Mouse (Mus musculus) thymus, adult 2 months (tissue): Measurements from ENCODE around the gene Sfi1.
"Not testable (repeated sequence)": the region's sequence is repeated elsewhere in the genome, so short reads cannot be mapped to it uniquely, and the experiment has no call there.

Experiments
- CTCF ChIP-seq: fragments of 200-500 bp; IDR thresholded peaks from 2 replicates; pipeline ENCODE4 v1.5.1; 2012; ENCODE audit warnings: mild to moderate bottlenecking, control low read depth, low read length, moderate library complexity, borderline replicate concordance; ENCODE audit not compliant: control insufficient read depth, poor library complexity, insufficient read depth; ENCODE audit errors: extremely low read depth
- POLR2A ChIP-seq: fragments of 200-500 bp; IDR thresholded peaks from 2 replicates; pipeline ENCODE4 v1.6.1; 2012; ENCODE audit warnings: mild to moderate bottlenecking, low read length, control low read depth, moderate library complexity; ENCODE audit not compliant: control insufficient read depth, poor library complexity, insufficient read depth; ENCODE audit errors: extremely low read depth

DNA sequence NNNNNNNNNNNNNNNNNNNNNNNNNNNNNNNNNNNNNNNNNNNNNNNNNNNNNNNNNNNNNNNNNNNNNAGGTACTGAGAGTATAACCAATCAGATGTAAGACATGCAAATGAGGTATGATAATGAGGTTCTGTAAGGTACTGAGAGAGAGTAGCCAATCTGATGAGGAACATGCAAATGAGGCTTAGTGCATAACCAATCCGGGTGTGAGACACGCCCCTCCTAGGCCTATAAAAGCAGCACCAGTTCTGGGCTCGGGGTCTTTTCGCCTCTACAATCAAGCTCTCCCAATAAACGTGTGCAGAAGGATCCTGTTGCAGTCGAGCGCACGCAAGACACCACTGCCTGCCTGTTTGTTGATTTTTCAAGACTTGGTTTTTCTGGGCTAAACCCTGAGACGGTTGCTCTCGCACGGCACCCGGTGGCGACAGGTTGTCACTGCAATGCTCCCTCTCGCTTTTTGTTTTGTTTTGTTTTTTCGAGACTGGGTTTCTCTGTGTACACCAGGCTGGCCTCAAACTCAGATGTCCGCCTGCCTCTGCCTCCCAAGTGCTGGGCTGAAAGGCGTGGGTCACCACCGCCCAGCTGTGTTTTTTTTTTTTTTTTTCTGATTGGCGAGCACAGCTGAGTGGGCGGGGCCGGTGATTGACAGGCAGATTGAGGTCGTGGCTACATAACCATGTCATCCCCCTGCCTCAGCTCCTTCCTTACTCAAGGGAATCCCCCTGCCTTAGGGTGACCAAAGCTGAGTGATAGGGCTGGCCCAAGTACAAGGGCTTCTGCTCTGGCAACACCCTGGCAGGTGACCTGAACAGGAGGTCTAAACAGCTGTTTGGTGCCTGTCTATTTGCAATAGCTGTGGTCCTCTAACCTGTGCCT, 68.1 kb downstream of the Sfi1 start:
- not testable (repeated sequence) for TF ChIP-seq CTCF, POLR2A
